Mouse (Mus musculus) CH12.LX (cell line): ENCODE data around the gene Mt1. TPM values are rescaled to one million over a fixed set of nuclear protein-coding genes. Genes with fewer than 3 reads are reported as not detected.

Source experiments
- DNase-seq: peaks from one replicate; pipeline ENCODE4 v3.0.0-alpha.2; 2013; ENCODE audit errors: extremely low read depth
- H3K27ac ChIP-seq: 2 replicates; pipeline ENCODE4 v1.5.1; 2012; ENCODE audit warnings: low read depth, mild to moderate bottlenecking, control low read depth, moderate library complexity; ENCODE audit not compliant: insufficient read depth
- H3K27me3 ChIP-seq: replicated peaks from 2 replicates; pipeline ENCODE3; 2012; ENCODE audit warnings: inconsistent platforms
- H3K36me3 ChIP-seq, 2 experiments: replicated peaks in 1 of 2; 2 replicates each; pipeline versions ENCODE3 to v1.6.1; 2012; ENCODE audit warnings: inconsistent platforms in 1 of 2, low read length in 1 of 2, mild to moderate bottlenecking in 1 of 2, mixed read lengths in 1 of 2, moderate library complexity in 1 of 2; ENCODE audit not compliant: control insufficient read depth in 1 of 2, insufficient read depth in 1 of 2
- H3K4me1 ChIP-seq, 2 experiments: 2 replicates each; pipeline ENCODE4 v1.6.1; 2012; ENCODE audit warnings: inconsistent platforms in 1 of 2, moderate library complexity in 1 of 2; ENCODE audit not compliant: insufficient read depth in 2 of 2, control insufficient read depth in 1 of 2
- H3K4me2 ChIP-seq: 2 replicates; pipeline ENCODE4 v1.6.1; 2012; ENCODE audit warnings: low read depth, mild to moderate bottlenecking, control low read depth; ENCODE audit not compliant: poor library complexity, insufficient read depth, severe bottlenecking
- H3K4me3 ChIP-seq, 3 experiments: fragments of 150-350 bp in 1 of 3; sonication (generic) in 1 of 3; replicated peaks in 1 of 3; 2 replicates each; pipeline versions ENCODE3 to v1.5.1; 2011 to 2012; ENCODE audit warnings: low read depth in 2 of 3, low read length in 2 of 3, mild to moderate bottlenecking in 2 of 3, moderate library complexity in 2 of 3, control low read depth in 1 of 3, improper control_type of control experiment in 1 of 3, inconsistent platforms in 1 of 3, mixed read lengths in 1 of 3; ENCODE audit not compliant: poor library complexity in 1 of 3
- H3K79me2 ChIP-seq: replicated peaks from 2 replicates; pipeline ENCODE4 v1.6.1; 2012; ENCODE audit warnings: mild to moderate bottlenecking, moderate library complexity; ENCODE audit not compliant: control insufficient read depth, poor library complexity, insufficient read depth, severe bottlenecking; ENCODE audit errors: extremely low read depth
- H3K9ac ChIP-seq: 2 replicates; pipeline ENCODE4 v1.6.1; 2012; ENCODE audit warnings: low read depth, mild to moderate bottlenecking, control low read depth, moderate library complexity; ENCODE audit not compliant: insufficient read depth
- H3K9me3 ChIP-seq: replicated peaks from 2 replicates; pipeline ENCODE3; 2012; ENCODE audit warnings: low read length, inconsistent platforms, mixed read lengths
- CTCF ChIP-seq, 2 experiments: IDR thresholded peaks in 1 of 2; conservative IDR thresholded peaks in 1 of 2; 2 replicates each; pipeline ENCODE4 v1.5.1; 2011 to 2012; ENCODE audit warnings: low read depth in 2 of 2, low read length in 2 of 2, improper control_type of control experiment in 1 of 2, inconsistent platforms in 1 of 2, mild to moderate bottlenecking in 1 of 2, moderate library complexity in 1 of 2
- GABPA ChIP-seq: IDR thresholded peaks from 2 replicates; pipeline ENCODE4 v1.6.1; 2012; ENCODE audit warnings: low read depth, low read length, improper control_type of control experiment, inconsistent platforms; ENCODE audit not compliant: insufficient replicate concordance
- MAX ChIP-seq: IDR thresholded peaks from 2 replicates; pipeline ENCODE4 v1.6.1; 2011; ENCODE audit warnings: low read length, improper control_type of control experiment
- MEF2A ChIP-seq: IDR thresholded peaks from 2 replicates; pipeline ENCODE4 v1.6.1; 2014; ENCODE audit warnings: low read depth, mild to moderate bottlenecking, inconsistent platforms, low read length, improper control_type of control experiment, borderline replicate concordance
- PAX5 ChIP-seq: IDR thresholded peaks from 2 replicates; pipeline ENCODE4 v1.6.1; 2012; ENCODE audit warnings: low read length, inconsistent platforms, mixed read lengths
- POLR2A ChIP-seq: IDR thresholded peaks from 2 replicates; pipeline ENCODE4 v1.6.1; 2011; ENCODE audit warnings: low read depth, mild to moderate bottlenecking, improper control_type of control experiment, low read length
- POLR2AphosphoS2 ChIP-seq: IDR thresholded peaks from 2 replicates; pipeline ENCODE4 v1.6.1; 2011; ENCODE audit warnings: low read depth, low read length, improper control_type of control experiment
- SMC3 ChIP-seq: IDR thresholded peaks from 2 replicates; pipeline ENCODE4 v1.6.1; 2011; ENCODE audit warnings: low read depth, low read length, improper control_type of control experiment
- TCF12 ChIP-seq: IDR thresholded peaks from 2 replicates; pipeline ENCODE4 v1.6.1; 2014; ENCODE audit warnings: low read depth, mild to moderate bottlenecking, inconsistent platforms, low read length, improper control_type of control experiment
- USF1 ChIP-seq: IDR thresholded peaks from 2 replicates; pipeline ENCODE4 v1.6.1; 2014; ENCODE audit warnings: low read depth, mild to moderate bottlenecking, inconsistent platforms, low read length, improper control_type of control experiment
- ZKSCAN1 ChIP-seq: IDR thresholded peaks from 2 replicates; pipeline ENCODE4 v1.6.1; 2012; ENCODE audit warnings: low read depth, inconsistent platforms, low read length, improper control_type of control experiment, borderline replicate concordance
- ZNF384 ChIP-seq: IDR thresholded peaks from 2 replicates; pipeline ENCODE4 v1.6.1; 2012; ENCODE audit warnings: low read depth, low read length, improper control_type of control experiment, inconsistent platforms
- dilution Hi-C: fragments of 300-500 bp; cut with MboI; formaldehyde crosslinking; loops from 2 replicates; pipeline ENCODE4 v1.14.3; 2020; ENCODE audit warnings: low sequenced_read_pairs; ENCODE audit not compliant: extremely low pct_unique_long_range_greater_than_20kb, extremely low pct_ligation_motif_present
- in situ Hi-C: fragments of 300-500 bp; cut with MboI; formaldehyde crosslinking; loops from 3 replicates; pipeline ENCODE4 v1.14.3; 2019; ENCODE audit warnings: low sequenced_read_pairs, low pct_ligation_motif_present, low pct_unique_long_range_greater_than_20kb, mixed read lengths
- polyA plus RNA-seq: library from polyadenylated mRNA; unstranded; fragments of >175 nt; gene quantifications from 2 replicates; pipeline ENCODE4 v1.2.1, GENCODE M21; 2012; ENCODE audit warnings: low read depth; ENCODE audit not compliant: insufficient read length
- total RNA-seq, 2 experiments: library from RNA; depleted of rRNA; stranded (reverse); fragments of 300-350 nt in 1 of 2; fragments of >200 nt in 1 of 2; gene quantifications; 2 replicates each; pipeline ENCODE4 v1.2.3; 2012 to 2014

Gene Mt1
- total and polyA plus RNA-seq, 3 experiments = 19.9 to 239 (median 62.7) TPM

DNA sequence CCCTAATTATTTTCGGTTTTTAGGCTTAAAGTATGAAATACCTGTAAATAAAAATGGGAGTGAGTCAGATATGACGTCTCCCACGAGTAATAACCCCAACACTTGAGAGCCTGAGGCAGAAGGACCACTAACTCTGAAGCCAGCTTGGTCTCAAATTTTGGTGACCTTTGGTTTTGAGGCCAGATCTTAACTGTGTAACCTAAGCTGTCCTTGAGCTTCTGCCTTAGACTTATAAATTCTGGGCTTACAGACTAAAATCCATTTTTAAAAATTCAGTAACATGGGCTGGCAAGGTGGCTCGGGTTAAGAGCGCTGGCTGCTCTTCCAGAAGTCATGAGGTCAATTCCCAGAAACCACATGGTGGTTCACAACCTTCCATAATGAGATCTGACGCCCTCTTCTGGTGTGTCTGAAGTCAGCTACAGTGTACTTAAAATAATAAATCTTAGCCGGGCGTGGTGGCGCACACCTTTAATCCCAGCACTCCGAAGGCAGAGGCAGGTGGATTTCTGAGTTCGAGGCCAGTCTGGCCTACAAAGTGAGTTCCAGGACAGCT is 5.0 kb upstream of the Mt1 start:
- in situ Hi-C loops = no loop called here
- no peak overlapping the region for H3K27ac ChIP-seq
- peak overlapping the region in 2 of 3 experiments; percentile 58 to 83 for H3K4me3 ChIP-seq

DNA sequence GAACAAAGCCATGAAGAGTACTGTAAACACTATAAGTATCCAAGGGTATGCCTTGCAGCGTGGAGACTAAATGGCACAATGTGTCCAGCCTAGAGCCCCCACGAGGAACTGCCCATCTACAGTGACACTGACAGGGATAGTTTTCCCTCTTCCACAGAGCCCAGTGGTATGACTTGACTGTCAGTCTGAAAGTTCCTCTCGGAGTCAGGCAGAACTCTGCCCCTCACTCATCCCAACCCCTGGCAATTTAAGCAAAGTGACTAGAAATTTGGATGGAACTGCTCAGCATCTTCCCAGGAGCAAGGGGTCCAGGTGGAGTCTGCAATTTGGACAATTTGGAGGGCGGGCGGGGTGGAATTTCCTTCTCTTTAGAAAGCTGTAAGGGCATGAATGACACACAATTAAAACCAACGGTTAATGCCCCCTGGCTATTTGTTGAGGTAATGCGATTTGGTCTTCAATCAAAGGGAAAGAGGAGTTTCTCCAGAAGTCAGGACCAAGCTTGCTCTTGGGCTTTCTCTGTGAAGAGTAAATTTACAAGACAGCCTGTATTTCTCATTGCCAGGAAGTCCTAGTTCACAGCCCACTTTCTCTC is 4.2 kb upstream of the Mt1 start:
- no peak overlapping the region for H3K27ac ChIP-seq
- dilution Hi-C loops (no loop called here), in situ Hi-C loops (loop anchor here (25.0 kb wide), 1 partner anchor 487 kb away; no protein-coding TSS in a partner anchor)
- 0 out of 2 replicates have a peak overlapping the region, but pooled peaks have one; percentile 56 for H3K4me2 ChIP-seq
- peaks cover 9 to 22% of the 10 kb centered on the region in 2 experiments for H3K4me1 ChIP-seq
- DNase-seq = no peak
- TF ChIP-seq SMC3 (0 out of 2 replicates have a peak, but pooled peaks have one; percentile 9), CTCF (conservative IDR thresholded peaks at IDR 0.05 in 1 of 2, IDR thresholded peaks at IDR 0.05 in 1 of 2; ENCODE audit: low read depth in 2 of 2, low read length in 2 of 2) (peak; percentile 4 to 50; a peak in 2 of 4 replicates), TCF12 (no peak)
- peaks cover 85% of the 10 kb centered on the region for H3K27me3 ChIP-seq
- H3K9me3 ChIP-seq = peaks cover 2% of the 10 kb centered on the region
- H3K4me3 ChIP-seq = no peak overlapping the region
- no peaks in the 10 kb centered on the region for H3K36me3 ChIP-seq
- no peak overlapping the region for H3K9ac ChIP-seq
- peaks cover 2% of the 10 kb centered on the region; the same call in 1 of the 2 replicates for H3K79me2 ChIP-seq

More for the DNA sequence above, 5.0 kb upstream of the Mt1 start:
- H3K9me3 ChIP-seq = peaks cover 2% of the 10 kb centered on the region
- H3K4me2 ChIP-seq = peak overlapping the region; percentile 56
- no peaks in the 10 kb centered on the region; the same call in 1 of the 2 replicates for H3K79me2 ChIP-seq
- H3K27me3 ChIP-seq = peaks cover 81% of the 10 kb centered on the region
- H3K4me1 ChIP-seq = peaks cover 9 to 21% of the 10 kb centered on the region in 2 experiments
- TF ChIP-seq PAX5 (no peak), CTCF (conservative IDR thresholded peaks at IDR 0.05 in 1 of 2, IDR thresholded peaks at IDR 0.05 in 1 of 2; ENCODE audit: low read depth in 2 of 2, low read length in 2 of 2) (peak in 1 of 2 experiments; percentile 47; a peak in 2 of 4 replicates)
- TF ChIP-seq, all 38 proteins: peak for 1
- DNase-seq = no peak
- Histone ChIP-seq H3K36me3 (no peaks in the 10 kb centered on the region), H3K9ac (peak overlapping the region; percentile 81; the same call in 1 of the 2 replicates)
- dilution Hi-C loops = no loop called here

DNA sequence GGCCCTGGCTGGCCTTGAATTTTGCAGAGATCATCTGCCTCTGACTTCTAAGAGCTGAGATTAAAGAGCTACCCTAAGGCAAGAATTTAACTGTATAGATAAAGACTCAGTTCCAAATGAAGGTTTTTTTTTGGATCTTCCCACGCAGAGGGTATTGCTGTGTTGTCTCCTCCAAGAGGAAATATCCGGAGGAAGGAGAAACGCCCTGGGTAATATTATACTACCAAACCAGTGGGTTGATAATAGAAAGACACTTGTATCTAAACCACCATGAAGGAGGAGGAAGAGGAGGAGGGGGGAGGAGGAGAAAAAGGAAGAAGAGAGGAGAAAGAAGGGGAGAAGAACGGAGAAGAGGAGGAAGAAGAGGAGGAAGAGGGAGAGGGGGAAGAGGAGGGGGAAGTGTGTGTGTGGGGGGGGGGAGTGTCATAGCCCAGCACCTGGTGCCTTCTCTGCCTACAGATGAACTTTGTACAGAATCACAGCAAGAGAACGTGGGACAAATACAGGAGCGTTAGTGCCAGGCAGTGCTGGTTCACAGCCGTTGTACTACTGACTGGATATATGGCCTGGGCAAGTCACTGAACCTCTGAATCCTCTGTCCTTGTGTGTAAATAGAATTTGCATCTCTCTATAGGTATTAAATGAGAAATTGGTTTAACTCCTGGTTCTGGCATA is 1.0 kb upstream of the Mt1 start:
- Histone ChIP-seq H3K9me3 (peaks cover 2% of the 10 kb centered on the region), H3K4me3 (no peak overlapping the region), H3K36me3 (no peaks in the 10 kb centered on the region), H3K27ac (no peak overlapping the region), H3K9ac (no peak overlapping the region), H3K4me1 (peaks cover 2 to 12% of the 10 kb centered on the region in 2 experiments; a peak in 2 of 4 replicates), H3K79me2 (peaks cover 4% of the 10 kb centered on the region; the same call in 1 of the 2 replicates), H3K4me2 (no peak overlapping the region), H3K27me3 (peaks cover 76% of the 10 kb centered on the region)
- no peak for DNase-seq
- in situ Hi-C loops = loop anchor here (25.0 kb wide), 1 partner anchor 491 kb away; no protein-coding TSS in a partner anchor
- TF ChIP-seq ZNF384 = no peak
- no peak for TF ChIP-seq GABPA
- no peak for TF ChIP-seq MAX
- TF ChIP-seq USF1 = no peak
- no peak for TF ChIP-seq CTCF (conservative IDR thresholded peaks at IDR 0.05 in 1 of 2, IDR thresholded peaks at IDR 0.05 in 1 of 2; ENCODE audit: low read depth in 2 of 2, low read length in 2 of 2)
- no peak for TF ChIP-seq POLR2A
- TF ChIP-seq MEF2A = no peak
- no peak for TF ChIP-seq ZKSCAN1
- no peak for TF ChIP-seq POLR2AphosphoS2
- dilution Hi-C loops = no loop called here
